Mouse (Mus musculus) brain, adult 10 weeks (tissue): Measurements from ENCODE around the gene Olfr514. TPM values are rescaled to one million over a fixed set of nuclear protein-coding genes. Genes with fewer than 3 reads are reported as not detected.

ENCODE experiments used
- polyA plus RNA-seq: library from polyadenylated mRNA; stranded (reverse); fragments of 350-450 nt; fragmentation: Illumina TruSeq; extraction: RNeasy Lipid Tissue Mini Kit (QIAGEN cat#74804); gene quantifications from one replicate; pipeline ENCODE4 v1.2.3, GENCODE M21; 2015; ENCODE audit warnings: low read depth, low replicate concordance

Gene Olfr514
- not detected for polyA plus RNA-seq

GRCm38 (mm10) chr7:108825897-108826296 is at the start of gene Olfr514:
Gene Olfr514, minus strand, starts transcription at chr7:108825997.

GRCm38 (mm10) chr7:108872279-108872678 is 46.5 kb upstream of the Olfr514 start, which contains the start of gene Olfr517:
Gene Olfr517, minus strand, starts transcription at chr7:108872379.

GRCm38 (mm10) chr7:108850429-108850828 is 24.6 kb upstream of the Olfr514 start, which contains the start of gene Olfr516:
Gene Olfr516, minus strand, starts transcription at chr7:108850529.

Other genes with a start within 250 kb of the Olfr514 start
- gene Olfr506, start 215.2 kb downstream of the Olfr514 start, polyA plus RNA-seq = not detected
- gene Olfr507, start 204.2 kb downstream of the Olfr514 start, polyA plus RNA-seq = not detected
- gene Olfr508, start 196.0 kb downstream of the Olfr514 start, polyA plus RNA-seq = not detected
- gene Olfr509, start 174.1 kb downstream of the Olfr514 start, polyA plus RNA-seq = not detected
- not detected for gene Olfr510, start 159.6 kb downstream of the Olfr514 start, polyA plus RNA-seq
- gene Olfr512, start 112.7 kb downstream of the Olfr514 start, polyA plus RNA-seq = not detected
- gene Olfr513, start 75.0 kb downstream of the Olfr514 start, polyA plus RNA-seq = not detected
- gene Olfr516, start 24.5 kb upstream of the Olfr514 start, polyA plus RNA-seq = not detected
- not detected for gene Olfr517, start 46.4 kb upstream of the Olfr514 start, polyA plus RNA-seq
- not detected for gene Olfr518, start 59.0 kb upstream of the Olfr514 start, polyA plus RNA-seq
- gene Olfr519, start 68.4 kb upstream of the Olfr514 start, polyA plus RNA-seq = not detected
- not detected for gene Nlrp10, start 104.2 kb upstream of the Olfr514 start, polyA plus RNA-seq
- 91.1 TPM for gene Eif3f, start 108.4 kb upstream of the Olfr514 start, polyA plus RNA-seq
- gene Tub, start 124.3 kb upstream of the Olfr514 start, polyA plus RNA-seq = 101 TPM